In the genomic region with DNA sequence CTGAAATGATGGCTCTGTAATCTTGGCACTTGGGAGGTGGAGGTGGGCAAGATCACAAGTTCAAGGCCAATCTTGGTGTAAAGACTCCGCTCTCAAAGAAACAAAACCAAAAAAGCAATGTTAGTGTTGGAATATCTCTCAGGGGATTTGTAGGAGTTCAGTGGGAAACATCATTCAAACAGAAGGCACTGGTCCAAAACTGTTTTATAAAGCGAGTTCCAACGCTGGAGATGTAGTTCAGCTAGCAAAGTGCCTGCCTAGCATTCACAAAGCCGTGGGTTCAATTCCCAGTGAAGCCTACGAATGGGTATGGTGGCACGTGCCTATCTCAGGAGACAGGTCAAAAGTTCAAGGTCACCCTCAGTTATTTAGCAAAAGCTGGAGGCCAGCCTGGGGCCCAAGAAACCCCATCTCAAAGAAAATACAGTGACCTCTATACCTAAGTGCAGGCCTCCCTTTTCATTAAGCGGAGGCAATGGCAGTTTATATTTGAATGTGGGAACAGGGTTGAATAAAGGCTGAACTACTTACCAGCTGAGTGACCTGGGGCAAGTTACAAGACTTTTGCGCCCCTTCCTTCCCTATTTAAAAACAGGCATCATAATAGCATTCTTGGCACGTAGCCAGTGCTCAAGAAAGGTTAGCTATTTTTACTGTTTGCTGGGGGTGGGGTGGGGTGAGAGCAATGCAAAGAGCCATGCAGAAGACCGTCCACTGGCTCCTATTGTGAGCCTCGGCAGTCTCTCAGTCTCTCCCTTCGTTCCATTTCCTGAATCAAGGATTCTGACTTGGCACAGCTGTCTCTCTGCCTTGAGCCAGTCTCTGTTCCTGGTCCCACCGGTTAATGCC, we compare ENCODE assay signal across 21 mouse cellular contexts. TPM values are rescaled to one million over a fixed set of nuclear protein-coding genes. Genes with fewer than 3 reads are reported as not detected.
DNase-seq lines count a peak whose midpoint lies in the region; ATAC-seq and TF ChIP-seq lines count a peak whose summit lies in the region.
"Had no signal": no experiment of that assay in that cellular context is flagged by ENCODE, and none has a peak within 500 bp of the region (broad histone marks: within the 10 kb centered on the region; RNA-seq: fewer than 3 reads in every experiment).

No protein-coding gene starts in this region.

- H3K27me3 ChIP-seq in embryonic facial prominence, embryonic 14.5 days (replicated peaks; ENCODE audit: control insufficient read depth, insufficient read depth, low read length), result no peaks in the 10 kb centered on the region
- H3K27me3 ChIP-seq in embryonic facial prominence, embryonic 10.5 days (replicated peaks; ENCODE audit: low read depth, poor library complexity, severe bottlenecking), result 0 out of 2 replicates have a peak, but pooled peaks cover 6% of the 10 kb centered on the region
- H3K27me3 ChIP-seq in midbrain, embryonic 11.5 days (ENCODE audit: control insufficient read depth, insufficient read depth, low read length), result no peaks in the 10 kb centered on the region
- no peaks in the 10 kb centered on the region for H3K27me3 ChIP-seq in midbrain, embryonic 16.5 days (ENCODE audit: control insufficient read depth, insufficient read depth, low read depth, low read length)
- 0 out of 2 replicates have a peak, but pooled peaks cover 5% of the 10 kb centered on the region for H3K27me3 ChIP-seq in heart, embryonic 14.5 days (ENCODE audit: control insufficient read depth, insufficient read depth, low read length)
- H3K27me3 ChIP-seq in forebrain, embryonic 15.5 days, result no peaks in the 10 kb centered on the region
- H3K27me3 ChIP-seq: midbrain, embryonic 12.5 days had no signal

- DNase-seq in embryonic facial prominence, embryonic 14.5 days (ENCODE audit: low spot score), result peak; percentile 23
- DNase-seq in embryonic facial prominence, embryonic 10.5 days (ENCODE audit: low spot score), result no peak
- peak; percentile 41 for DNase-seq in midbrain, embryonic 11.5 days (ENCODE audit: low spot score, missing footprints)
- no peak for DNase-seq in layer of hippocampus, adult 18-20 months (ENCODE audit: low spot score in 2 of 2)
- DNase-seq: adrenal gland, postnatal 14 days; cerebellum, adult 18-20 months; gastrocnemius, postnatal 10 days; kidney, adult 11 months; kidney, postnatal 10 days; lung, embryonic 14.5 days; thymus, adult 18-20 months had no signal

- H3K4me3 ChIP-seq in embryonic facial prominence, embryonic 14.5 days (ENCODE audit: low read depth, low read length), result no peak overlapping the region
- H3K4me3 ChIP-seq in embryonic facial prominence, embryonic 10.5 days, result no peak overlapping the region
- H3K4me3 ChIP-seq in midbrain, embryonic 11.5 days (ENCODE audit: low read depth, low read length), result no peak overlapping the region
- H3K4me3 ChIP-seq in midbrain, embryonic 16.5 days (ENCODE audit: low read depth, low read length), result no peak overlapping the region
- no peak overlapping the region for H3K4me3 ChIP-seq in heart, embryonic 14.5 days (ENCODE audit: control insufficient read depth in 1 of 2, insufficient read depth in 1 of 2, low read depth in 1 of 2, low read length in 2 of 2)
- H3K4me3 ChIP-seq in olfactory bulb, adult 2 months (ENCODE audit: insufficient read depth, low read depth, low read length), result no peak overlapping the region
- no peak overlapping the region for H3K4me3 ChIP-seq in forebrain, embryonic 15.5 days
- H3K4me3 ChIP-seq: embryonic facial prominence, embryonic 12.5 days; liver, embryonic 12.5 days; midbrain, embryonic 12.5 days had no signal

- peaks cover 4% of the 10 kb centered on the region; the same call in 1 of the 2 replicates for H3K4me1 ChIP-seq in embryonic facial prominence, embryonic 14.5 days (ENCODE audit: control insufficient read depth, insufficient read depth, low read length)
- H3K4me1 ChIP-seq in embryonic facial prominence, embryonic 10.5 days, result peaks cover 15% of the 10 kb centered on the region
- no peaks in the 10 kb centered on the region for H3K4me1 ChIP-seq in midbrain, embryonic 11.5 days (ENCODE audit: control insufficient read depth, insufficient read depth, low read length)
- no peaks in the 10 kb centered on the region for H3K4me1 ChIP-seq in midbrain, embryonic 16.5 days (ENCODE audit: control insufficient read depth, insufficient read depth, low read length)
- H3K4me1 ChIP-seq in heart, embryonic 14.5 days (ENCODE audit: control insufficient read depth in 2 of 2, insufficient read depth in 2 of 2, low read length in 2 of 2), result peaks cover 11 to 15% of the 10 kb centered on the region in 2 experiments
- H3K4me1 ChIP-seq in olfactory bulb, adult 2 months (ENCODE audit: control insufficient read depth, insufficient read depth, low read length), result peaks cover 51% of the 10 kb centered on the region
- H3K4me1 ChIP-seq in forebrain, embryonic 15.5 days, result no peaks in the 10 kb centered on the region
- H3K4me1 ChIP-seq: embryonic facial prominence, embryonic 12.5 days; liver, embryonic 12.5 days; midbrain, embryonic 12.5 days had no signal

- WGBS in embryonic facial prominence, embryonic 14.5 days, result 65% methylated on average over 13 of the region's 13 CpGs
- WGBS in embryonic facial prominence, embryonic 10.5 days, result 80% methylated on average over 13 of the region's 13 CpGs
- 85% methylated on average over 13 of the region's 13 CpGs for WGBS in midbrain, embryonic 11.5 days
- 78% methylated on average over 13 of the region's 13 CpGs for WGBS in midbrain, embryonic 16.5 days
- WGBS in heart, embryonic 14.5 days, result 50% methylated on average over 13 of the region's 13 CpGs
- WGBS in olfactory bulb, adult 2 months, result 49% methylated on average over 13 of the region's 13 CpGs
- WGBS in forebrain, embryonic 15.5 days, result 70% methylated on average over 13 of the region's 13 CpGs

- no peak overlapping the region for H3K9ac ChIP-seq in embryonic facial prominence, embryonic 14.5 days (ENCODE audit: low read depth, low read length)
- H3K9ac ChIP-seq in midbrain, embryonic 11.5 days (ENCODE audit: low read length), result no peak overlapping the region
- no peak overlapping the region for H3K9ac ChIP-seq in midbrain, embryonic 16.5 days (ENCODE audit: low read depth, low read length)
- H3K9ac ChIP-seq in heart, embryonic 14.5 days (ENCODE audit: low read length), result no peak overlapping the region; the same call in 1 of the 2 replicates
- H3K9ac ChIP-seq in forebrain, embryonic 15.5 days (replicated peaks), result no peak overlapping the region
- H3K9ac ChIP-seq: embryonic facial prominence, embryonic 12.5 days; liver, embryonic 12.5 days; lung, embryonic 14.5 days; midbrain, embryonic 12.5 days had no signal

- no peak for TF ChIP-seq POLR2A in olfactory bulb, adult 2 months (IDR thresholded peaks at IDR 0.05; ENCODE audit: insufficient read depth, low read depth, low read length)

- H3K27ac ChIP-seq in embryonic facial prominence, embryonic 14.5 days (replicated peaks; ENCODE audit: low read depth, low read length), result no peak overlapping the region
- no peak overlapping the region for H3K27ac ChIP-seq in embryonic facial prominence, embryonic 10.5 days (replicated peaks)
- H3K27ac ChIP-seq in midbrain, embryonic 11.5 days (ENCODE audit: low read depth, low read length), result no peak overlapping the region
- H3K27ac ChIP-seq in midbrain, embryonic 16.5 days (ENCODE audit: low read length), result no peak overlapping the region
- peak overlapping the region; percentile 47 to 61 for H3K27ac ChIP-seq in heart, embryonic 14.5 days (replicated peaks in 1 of 2; ENCODE audit: control insufficient read depth in 1 of 2, insufficient read depth in 1 of 2, low read depth in 2 of 2, low read length in 2 of 2)
- peak overlapping the region; percentile 22; the same call in 1 of the 2 replicates for H3K27ac ChIP-seq in olfactory bulb, adult 2 months (ENCODE audit: insufficient read depth, low read depth, low read length)
- H3K27ac ChIP-seq in forebrain, embryonic 15.5 days (replicated peaks), result no peak overlapping the region
- H3K27ac ChIP-seq: embryonic facial prominence, embryonic 12.5 days; liver, embryonic 12.5 days; macrophage; midbrain, embryonic 12.5 days had no signal

- H3K36me3 ChIP-seq in embryonic facial prominence, embryonic 14.5 days (ENCODE audit: control insufficient read depth, insufficient read depth, low read length), result no peaks in the 10 kb centered on the region
- H3K36me3 ChIP-seq in embryonic facial prominence, embryonic 10.5 days (replicated peaks), result no peaks in the 10 kb centered on the region
- H3K36me3 ChIP-seq in midbrain, embryonic 11.5 days (ENCODE audit: control insufficient read depth, insufficient read depth, low read length), result no peaks in the 10 kb centered on the region
- H3K36me3 ChIP-seq in midbrain, embryonic 16.5 days (ENCODE audit: control insufficient read depth, insufficient read depth, low read length), result peaks cover 5% of the 10 kb centered on the region
- H3K36me3 ChIP-seq in heart, embryonic 14.5 days (ENCODE audit: control insufficient read depth, insufficient read depth, low read length), result no peaks in the 10 kb centered on the region
- no peaks in the 10 kb centered on the region for H3K36me3 ChIP-seq in forebrain, embryonic 15.5 days
- H3K36me3 ChIP-seq: embryonic facial prominence, embryonic 12.5 days; G1E; liver, embryonic 12.5 days; midbrain, embryonic 12.5 days had no signal

- no peak for TF ChIP-seq CTCF in olfactory bulb, adult 2 months (IDR thresholded peaks at IDR 0.05; ENCODE audit: insufficient read depth, low read depth, low read length)

- H3K4me2 ChIP-seq in embryonic facial prominence, embryonic 14.5 days (ENCODE audit: low read depth, low read length), result no peak overlapping the region
- no peak overlapping the region for H3K4me2 ChIP-seq in midbrain, embryonic 11.5 days
- no peak overlapping the region for H3K4me2 ChIP-seq in midbrain, embryonic 16.5 days (ENCODE audit: low read length)
- peak overlapping the region; percentile 43 for H3K4me2 ChIP-seq in heart, embryonic 14.5 days (ENCODE audit: low read length)
- no peak overlapping the region for H3K4me2 ChIP-seq in forebrain, embryonic 15.5 days (replicated peaks)
- H3K4me2 ChIP-seq: embryonic facial prominence, embryonic 12.5 days; liver, embryonic 12.5 days; lung, embryonic 14.5 days; midbrain, embryonic 12.5 days had no signal

- no peaks in the 10 kb centered on the region for H3K9me3 ChIP-seq in embryonic facial prominence, embryonic 14.5 days (ENCODE audit: control insufficient read depth, low read length)
- no peaks in the 10 kb centered on the region for H3K9me3 ChIP-seq in embryonic facial prominence, embryonic 10.5 days
- H3K9me3 ChIP-seq in midbrain, embryonic 11.5 days (ENCODE audit: control insufficient read depth, low read length), result no peaks in the 10 kb centered on the region
- no peaks in the 10 kb centered on the region for H3K9me3 ChIP-seq in midbrain, embryonic 16.5 days (replicated peaks; ENCODE audit: control insufficient read depth, low read length, poor library complexity, severe bottlenecking)
- H3K9me3 ChIP-seq in heart, embryonic 14.5 days (ENCODE audit: control insufficient read depth, low read length), result no peaks in the 10 kb centered on the region
- no peaks in the 10 kb centered on the region for H3K9me3 ChIP-seq in forebrain, embryonic 15.5 days
- H3K9me3 ChIP-seq: embryonic facial prominence, embryonic 12.5 days; liver, embryonic 12.5 days; midbrain, embryonic 12.5 days had no signal

- no peak for ATAC-seq in embryonic facial prominence, embryonic 14.5 days (ENCODE audit: low read depth)
- no peak for ATAC-seq in midbrain, embryonic 11.5 days (ENCODE audit: low FRiP score)
- no peak for ATAC-seq in midbrain, embryonic 16.5 days
- no peak for ATAC-seq in heart, embryonic 14.5 days (ENCODE audit: insufficient number of reproducible peaks, insufficient read depth, low FRiP score, low read depth)
- ATAC-seq in forebrain, embryonic 15.5 days (replicated peaks), result no peak
- ATAC-seq: hindbrain, embryonic 16.5 days; liver, embryonic 12.5 days had no signal

RNA-seq across cellular contexts. Expression of gene Dlgap3, which starts 32.0 kb away (rescaled TPM):
- polyA plus RNA-seq in embryonic facial prominence, embryonic 14.5 days (2014; fragmentation: Nextera tagmentation; extraction: Ambion mirVana), result 2.3 and 2.8 TPM in 2 replicates
- polyA plus RNA-seq in embryonic facial prominence, embryonic 10.5 days (2016; fragmentation: Nextera tagmentation; extraction: Ambion mirVana), result 0.83 and 0.98 TPM in 2 replicates
- polyA plus RNA-seq in midbrain, embryonic 11.5 days (2014; fragmentation: Nextera tagmentation; extraction: Ambion mirVana), result 4.0 and 4.4 TPM in 2 replicates
- 17.6 and 19.5 TPM in 2 replicates for polyA plus RNA-seq in midbrain, embryonic 16.5 days (2015; fragmentation: Nextera tagmentation; extraction: Ambion mirVana)
- 0.57 and 0.74 TPM in 2 replicates for polyA plus RNA-seq in heart, embryonic 14.5 days (2014; fragmentation: Nextera tagmentation; extraction: Ambion mirVana)
- not detected in 2 replicates for polyA plus RNA-seq in olfactory bulb, adult 2 months (2012; ENCODE audit: insufficient read depth, insufficient read length, low replicate concordance, missing spikeins)
- polyA plus RNA-seq in forebrain, embryonic 15.5 days (2015; fragmentation: Nextera tagmentation; extraction: Ambion mirVana), result 11.6 and 12.5 TPM in 2 replicates
- 100 to 1,000 TPM; 285 to 286 TPM for total RNA-seq in layer of hippocampus, adult 18-20 months (2021)
- polyA plus RNA-seq: G1E, macrophage had no signal

RNA-seq across cellular contexts. Expression of gene Smim12, which starts 42.6 kb away (rescaled TPM):
- 45.7 and 47.9 TPM in 2 replicates for polyA plus RNA-seq in embryonic facial prominence, embryonic 14.5 days (2014; fragmentation: Nextera tagmentation; extraction: Ambion mirVana)
- 73.7 and 80.0 TPM in 2 replicates for polyA plus RNA-seq in embryonic facial prominence, embryonic 10.5 days (2016; fragmentation: Nextera tagmentation; extraction: Ambion mirVana)
- 54.5 and 60.0 TPM in 2 replicates for polyA plus RNA-seq in midbrain, embryonic 11.5 days (2014; fragmentation: Nextera tagmentation; extraction: Ambion mirVana)
- 42.0 and 44.8 TPM in 2 replicates for polyA plus RNA-seq in midbrain, embryonic 16.5 days (2015; fragmentation: Nextera tagmentation; extraction: Ambion mirVana)
- 61.2 and 63.8 TPM in 2 replicates for polyA plus RNA-seq in heart, embryonic 14.5 days (2014; fragmentation: Nextera tagmentation; extraction: Ambion mirVana)
- polyA plus RNA-seq in olfactory bulb, adult 2 months (2012; ENCODE audit: insufficient read depth, insufficient read length, low replicate concordance, missing spikeins), result not detected in 2 replicates
- 52.2 and 53.8 TPM in 2 replicates for polyA plus RNA-seq in forebrain, embryonic 15.5 days (2015; fragmentation: Nextera tagmentation; extraction: Ambion mirVana)
- 10 to 100 TPM; 49.3 to 51.7 TPM for total RNA-seq in layer of hippocampus, adult 18-20 months (2021)

Comparison
In these comparisons a context has a peak if more than half of its experiments do, and no peak if none do; other contexts are left out.
1. DNase-seq: peak in embryonic facial prominence, embryonic 14.5 days (single experiment) and midbrain, embryonic 11.5 days (single experiment); none in embryonic facial prominence, embryonic 10.5 days (single experiment) and layer of hippocampus, adult 18-20 months (0 of 2).
2. H3K27ac ChIP-seq: peak in heart, embryonic 14.5 days (2 of 2) and olfactory bulb, adult 2 months (single experiment); none in embryonic facial prominence, embryonic 14.5 days (single experiment), embryonic facial prominence, embryonic 10.5 days (single experiment), midbrain, embryonic 11.5 days (single experiment), midbrain, embryonic 16.5 days (single experiment) and forebrain, embryonic 15.5 days (single experiment).
3. RNA of gene Smim12, which starts 42.6 kb away (polyA plus RNA-seq): 73.7 to 80.0 TPM in embryonic facial prominence, embryonic 10.5 days, 61.2 to 63.8 TPM in heart, embryonic 14.5 days, 54.5 to 60.0 TPM in midbrain, embryonic 11.5 days, 52.2 to 53.8 TPM in forebrain, embryonic 15.5 days, 45.7 to 47.9 TPM in embryonic facial prominence, embryonic 14.5 days and 42.0 to 44.8 TPM in midbrain, embryonic 16.5 days; not detected in olfactory bulb, adult 2 months; every median in the first group is over 10 times any median in the second.